In genomic region chr11:102375196-102376173, GRCm38 (mm10) we compare ENCODE assay signal across 8 mouse cellular contexts. TPM values are rescaled to one million over a fixed set of nuclear protein-coding genes. Genes with fewer than 3 reads are reported as not detected.
DNase-seq lines count a peak whose midpoint lies in the region; ATAC-seq and TF ChIP-seq lines count a peak whose summit lies in the region.

No protein-coding gene starts in this region.

- no peak for TF ChIP-seq CTCF in lung, postnatal 0 days (IDR thresholded peaks at IDR 0.05)

- WGBS in lung, postnatal 0 days: 9% methylated on average over 23 of the region's 23 CpGs

- ATAC-seq in lung, postnatal 0 days: peak; percentile 74
- ATAC-seq in activated CD4-positive, CD25-positive, alpha-beta regulatory T cell, adult 4 months: no peak

- H3K27ac ChIP-seq in lung, postnatal 0 days (ENCODE audit: low read length): no peak overlapping the region

- H3K27me3 ChIP-seq in lung, postnatal 0 days (replicated peaks; ENCODE audit: insufficient read depth, low read length): no peaks in the 10 kb centered on the region

- H3K9me3 ChIP-seq in lung, postnatal 0 days (ENCODE audit: low read length): no peaks in the 10 kb centered on the region

- no peaks in the 10 kb centered on the region for H3K4me1 ChIP-seq in lung, postnatal 0 days (ENCODE audit: insufficient read depth, low read depth, low read length)

- no peaks in the 10 kb centered on the region for H3K36me3 ChIP-seq in lung, postnatal 0 days (ENCODE audit: insufficient read depth, low read length)

- intact Hi-C loops in left cerebral cortex, postnatal 4 days (cut with DNase I): no loop called here

- no peak for TF ChIP-seq EP300 in lung, postnatal 0 days (IDR thresholded peaks at IDR 0.05)

- H3K4me3 ChIP-seq in lung, postnatal 0 days (ENCODE audit: low read depth, low read length): no peak overlapping the region; the same call in 1 of the 2 replicates

- peak; percentile 27 for DNase-seq in left cerebral cortex, postnatal 4 days
- no peak for DNase-seq in left cerebral cortex, adult 11 months (ENCODE audit: low spot score)
- peak; percentile 67 for DNase-seq in embryo, embryonic 9.5 days (ENCODE audit: extremely low spot score)
- peak; percentile 57 to 59 for DNase-seq in heart, adult 9 months (ENCODE audit: low spot score in 2 of 2)
- peak; percentile 92 for DNase-seq in kidney, adult 9 months
- peak; percentile 75 for DNase-seq in lung, postnatal 0 days (ENCODE audit: low spot score)
- peak; percentile 63 to 76 for DNase-seq in spleen, postnatal 14 days (ENCODE audit: low spot score in 2 of 2)

- peak overlapping the region; percentile 51 for H3K4me2 ChIP-seq in lung, postnatal 0 days (replicated peaks; ENCODE audit: low read depth, low read length)

- no peak overlapping the region for H3K9ac ChIP-seq in lung, postnatal 0 days (replicated peaks; ENCODE audit: low read depth)

RNA-seq across cellular contexts. Expression of gene Slc4a1, which starts 9.5 kb away (rescaled TPM):
- 1 to 10 TPM in 1 of 2 experiments, under 1 TPM in 1; 0.87 to 1.9 TPM for total RNA-seq in left cerebral cortex, postnatal 4 days (2021)
- polyA plus RNA-seq in lung, postnatal 0 days (2015; fragmentation: Nextera tagmentation; extraction: Ambion mirVana): 9.7 and 9.8 TPM in 2 replicates
- polyA plus RNA-seq in activated CD4-positive, CD25-positive, alpha-beta regulatory T cell, adult 4 months (2017; shearing (Covaris generic)): 1 to 10 TPM in 1 of 2 experiments, not detected in 1; 2.9 TPM

RNA-seq across cellular contexts. Expression of gene Rundc3a, which starts 17.7 kb away (rescaled TPM):
- 100 to 1,000 TPM; 261 to 262 TPM for total RNA-seq in left cerebral cortex, postnatal 4 days (2021)
- polyA plus RNA-seq in lung, postnatal 0 days (2015; fragmentation: Nextera tagmentation; extraction: Ambion mirVana): 1.7 and 1.9 TPM in 2 replicates
- 1 to 10 TPM; 2.4 TPM for polyA plus RNA-seq in activated CD4-positive, CD25-positive, alpha-beta regulatory T cell, adult 4 months (2017; shearing (Covaris generic))

RNA-seq across cellular contexts. Expression of gene Slc25a39, which starts 32.3 kb away (rescaled TPM):
- 10 to 100 TPM; 57.2 to 58.8 TPM for total RNA-seq in left cerebral cortex, postnatal 4 days (2021)
- 214 TPM in 2 replicates for polyA plus RNA-seq in lung, postnatal 0 days (2015; fragmentation: Nextera tagmentation; extraction: Ambion mirVana)
- polyA plus RNA-seq in activated CD4-positive, CD25-positive, alpha-beta regulatory T cell, adult 4 months (2017; shearing (Covaris generic)): 10 to 100 TPM; 50.9 to 65.4 TPM

RNA-seq across cellular contexts. Expression of gene Grn, which starts 54.6 kb away (rescaled TPM):
- total RNA-seq in left cerebral cortex, postnatal 4 days (2021): 10 to 100 TPM; 54.0 to 58.5 TPM
- 215 and 223 TPM in 2 replicates for polyA plus RNA-seq in lung, postnatal 0 days (2015; fragmentation: Nextera tagmentation; extraction: Ambion mirVana)
- 10 to 100 TPM; 23.7 to 30.3 TPM for polyA plus RNA-seq in activated CD4-positive, CD25-positive, alpha-beta regulatory T cell, adult 4 months (2017; shearing (Covaris generic))

RNA-seq across cellular contexts. Expression of gene Ubtf, which starts 55.9 kb away (rescaled TPM):
- total RNA-seq in left cerebral cortex, postnatal 4 days (2021): 100 to 1,000 TPM; 113 to 115 TPM
- polyA plus RNA-seq in lung, postnatal 0 days (2015; fragmentation: Nextera tagmentation; extraction: Ambion mirVana): 53.7 and 60.9 TPM in 2 replicates
- 10 to 100 TPM; 37.4 to 49.6 TPM for polyA plus RNA-seq in activated CD4-positive, CD25-positive, alpha-beta regulatory T cell, adult 4 months (2017; shearing (Covaris generic))
